Mouse (Mus musculus) megakaryocyte, embryonic 14.5 days (primary cell): ENCODE results near the gene Igfbp3.

Experiments
- FLI1 ChIP-seq: IDR thresholded peaks from 2 replicates; pipeline ENCODE4 v1.6.1; 2012; ENCODE audit warnings: low read length, inconsistent platforms, mixed read lengths
- GATA1 ChIP-seq: IDR thresholded peaks from 3 replicates; pipeline ENCODE4 v1.6.1; 2012; ENCODE audit warnings: mixed read lengths, low read length, inconsistent platforms, borderline replicate concordance

DNA sequence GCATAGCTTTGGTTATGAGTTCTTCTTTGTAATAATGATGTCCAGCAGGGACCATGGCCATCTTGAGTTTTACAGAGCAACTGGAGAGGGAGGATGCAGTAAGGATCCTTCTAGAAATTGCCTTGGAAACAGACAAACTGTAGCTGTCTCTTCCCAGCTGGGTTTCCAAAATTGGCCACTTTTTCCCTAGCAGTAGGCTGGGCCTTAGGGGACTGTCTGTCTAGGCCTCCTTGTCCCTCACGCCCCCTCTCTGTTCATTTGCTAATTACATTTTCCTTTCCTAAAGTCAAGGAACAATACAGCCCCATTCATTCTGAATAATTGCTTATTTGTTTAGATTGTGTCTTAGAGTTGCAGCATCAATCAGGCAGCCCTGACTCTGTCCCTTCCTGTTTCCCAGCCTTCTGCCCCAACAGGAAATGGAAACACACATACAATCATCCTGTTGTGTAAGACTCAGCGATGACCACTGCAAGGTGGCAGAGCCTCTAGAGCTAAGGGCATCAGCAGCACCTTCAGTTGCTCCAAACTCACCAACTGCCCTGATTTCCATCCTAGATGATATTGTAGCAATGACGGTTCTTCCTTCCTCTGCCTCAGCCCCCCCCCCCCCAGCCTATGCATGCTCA is 21.4 kb upstream of the Igfbp3 start:
- TF ChIP-seq GATA1 (no peak), FLI1 (no peak)
